Mouse (Mus musculus) CH12F3 (cell line): ENCODE results near the gene Tmem110.

Experiments
- in situ Hi-C: fragments of 300-500 bp; cut with MboI; formaldehyde crosslinking; loops from 2 replicates; pipeline ENCODE4 v1.14.3; 2020; ENCODE audit warnings: low sequenced_read_pairs

The Tmem110 gene

GRCm38 (mm10) chr14:30825476-30826131, at the start of gene Tmem110:
Gene Tmem110, plus strand, starts transcription at chr14:30825590.
- in situ Hi-C loops = no loop called here

GRCm38 (mm10) chr14:30784614-30785013, 40.8 kb upstream of the Tmem110 start:
- in situ Hi-C loops = no loop called here

- in situ Hi-C loops = no loop called here
Observed at GRCm38 (mm10) chr14:30789471-30789870, 35.9 kb upstream of the Tmem110 start.

- in situ Hi-C loops = no loop called here
Observed at GRCm38 (mm10) chr14:30792871-30793270, 32.5 kb upstream of the Tmem110 start.

GRCm38 (mm10) chr14:30801756-30802155, 23.6 kb upstream of the Tmem110 start:
- in situ Hi-C loops = no loop called here

- in situ Hi-C loops = no loop called here
Observed at GRCm38 (mm10) chr14:30821136-30821535, 4.3 kb upstream of the Tmem110 start.

- in situ Hi-C loops = no loop called here
Observed at GRCm38 (mm10) chr14:30824456-30824995, 864 bp upstream of the Tmem110 start.

GRCm38 (mm10) chr14:30825021-30825475, 342 bp upstream of the Tmem110 start:
- in situ Hi-C loops = no loop called here

- in situ Hi-C loops = no loop called here
Observed at GRCm38 (mm10) chr14:30826174-30827140, 1.1 kb downstream of the Tmem110 start.

GRCm38 (mm10) chr14:30827480-30827879, 2.1 kb downstream of the Tmem110 start:
- in situ Hi-C loops = no loop called here

- in situ Hi-C loops = no loop called here
Observed at GRCm38 (mm10) chr14:30828077-30828476, 2.7 kb downstream of the Tmem110 start.

GRCm38 (mm10) chr14:30828635-30829460, 3.5 kb downstream of the Tmem110 start:
- in situ Hi-C loops = no loop called here

GRCm38 (mm10) chr14:30837416-30837996, 12.1 kb downstream of the Tmem110 start:
- in situ Hi-C loops = no loop called here

- in situ Hi-C loops = no loop called here
Observed at GRCm38 (mm10) chr14:30843701-30844100, 18.3 kb downstream of the Tmem110 start.

- in situ Hi-C loops = loop anchor here (25.0 kb wide), 1 partner anchor 163 kb away; no protein-coding TSS in a partner anchor
Observed at GRCm38 (mm10) chr14:30850504-30850903, 25.1 kb downstream of the Tmem110 start.

- in situ Hi-C loops = loop anchor here (25.0 kb wide), 1 partner anchor 165 kb away; no protein-coding TSS in a partner anchor
Observed at GRCm38 (mm10) chr14:30852325-30852724, 26.9 kb downstream of the Tmem110 start.

GRCm38 (mm10) chr14:30855316-30855715, 29.9 kb downstream of the Tmem110 start:
- in situ Hi-C loops = loop anchor here (25.0 kb wide), 1 partner anchor 168 kb away; no protein-coding TSS in a partner anchor

GRCm38 (mm10) chr14:30856885-30857507, 31.6 kb downstream of the Tmem110 start:
- in situ Hi-C loops = loop anchor here (25.0 kb wide), 1 partner anchor 170 kb away; no protein-coding TSS in a partner anchor

- in situ Hi-C loops = loop anchor here (25.0 kb wide), 1 partner anchor 171 kb away; no protein-coding TSS in a partner anchor
Observed at GRCm38 (mm10) chr14:30857990-30858389, 32.6 kb downstream of the Tmem110 start.
